Mouse (Mus musculus) liver, adult 2 months (tissue): ENCODE results near the gene Sub1. TPM values are rescaled to one million over a fixed set of nuclear protein-coding genes. Genes with fewer than 3 reads are reported as not detected.

Source experiments
- DNase-seq: peaks from one replicate; pipeline ENCODE4 v3.0.0-alpha.2; 2011; ENCODE audit warnings: low read depth, low spot score; ENCODE audit errors: extremely low read depth
- H3K27ac ChIP-seq: fragments of 200-500 bp; replicated peaks from 2 replicates; pipeline ENCODE4 v1.5.1; 2012; ENCODE audit warnings: low read depth, mild to moderate bottlenecking, control low read depth, inconsistent platforms, low read length; ENCODE audit not compliant: insufficient read depth
- H3K27me3 ChIP-seq: fragments of 200-500 bp; 2 replicates; pipeline ENCODE4 v1.6.1; 2012; ENCODE audit warnings: mild to moderate bottlenecking, moderate library complexity, low read length, inconsistent platforms; ENCODE audit not compliant: control insufficient read depth, insufficient read depth
- H3K36me3 ChIP-seq: fragments of 200-500 bp; 2 replicates; pipeline ENCODE4 v1.6.1; 2012; ENCODE audit warnings: low read length, inconsistent platforms; ENCODE audit not compliant: control insufficient read depth, insufficient read depth
- H3K4me1 ChIP-seq: fragments of 200-500 bp; 2 replicates; pipeline ENCODE4 v1.6.1; 2011; ENCODE audit warnings: low read length; ENCODE audit not compliant: control insufficient read depth, insufficient read depth
- H3K4me3 ChIP-seq: fragments of 200-500 bp; 2 replicates; pipeline ENCODE4 v1.5.1; 2011; ENCODE audit warnings: low read depth, mild to moderate bottlenecking, control low read depth, low read length, moderate library complexity; ENCODE audit not compliant: insufficient read depth
- H3K79me2 ChIP-seq: fragments of 200-500 bp; 2 replicates; pipeline ENCODE4 v1.6.1; 2012; ENCODE audit warnings: inconsistent platforms, mild to moderate bottlenecking, low read length, moderate library complexity; ENCODE audit not compliant: control insufficient read depth, insufficient read depth
- H3K9ac ChIP-seq: fragments of 200-500 bp; 2 replicates; pipeline ENCODE4 v1.6.1; 2012; ENCODE audit warnings: low read depth, mild to moderate bottlenecking, control low read depth, inconsistent platforms, low read length
- CTCF ChIP-seq: fragments of 200-500 bp; IDR thresholded peaks from 2 replicates; pipeline ENCODE4 v1.5.1; 2011; ENCODE audit warnings: low read depth, low read length, control low read depth
- POLR2A ChIP-seq: fragments of 200-500 bp; IDR thresholded peaks from 2 replicates; pipeline ENCODE4 v1.6.1; 2011; ENCODE audit warnings: low read length, control low read depth; ENCODE audit not compliant: insufficient read depth; ENCODE audit errors: extremely low read depth
- WGBS: fragments of 180-500 bp; shearing (Covaris S2); methylation state at CpG from one replicate; pipeline ENCODE4 v1.1.7; 2018; 5-methylcytosine and 5-hydroxymethylcytosine counted together
- polyA plus RNA-seq: library from polyadenylated mRNA; depleted of rRNA; stranded (reverse); fragments of >200 nt; gene quantifications from 2 replicates; pipeline ENCODE4 v1.2.3, GENCODE M21; 2012
- total RNA-seq: library from RNA; depleted of rRNA; stranded (reverse); fragments of >200 nt; gene quantifications from 2 replicates; pipeline ENCODE4 v1.2.3, GENCODE M21; 2014

Gene Sub1
- total and polyA plus RNA-seq, 2 experiments: 2.4 to 63.4 TPM

DNA sequence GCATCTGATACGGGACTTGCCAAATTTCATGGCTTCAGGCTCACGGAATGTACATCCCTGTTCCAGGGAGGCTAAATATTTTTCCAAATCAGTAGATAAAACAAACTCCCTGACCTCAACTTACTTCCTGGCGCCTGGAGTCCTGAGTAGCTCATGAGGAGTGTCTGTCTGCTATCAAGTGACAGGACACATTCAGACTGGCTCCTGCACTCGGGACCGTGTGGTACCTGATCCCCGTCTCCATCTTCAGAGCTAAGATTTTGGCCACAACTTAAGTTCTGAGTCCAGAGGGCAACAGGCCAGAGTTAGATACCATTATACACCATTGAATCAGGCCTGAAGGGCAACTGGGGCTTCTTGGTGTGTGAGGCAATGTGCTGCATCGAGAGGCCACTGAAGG lies 40.7 kb downstream of the Sub1 start:
- no peak for DNase-seq
- Histone ChIP-seq H3K9ac (no peak overlapping the region), H3K79me2 (no peaks in the 10 kb centered on the region), H3K4me1 (no peaks in the 10 kb centered on the region), H3K27me3 (no peaks in the 10 kb centered on the region), H3K27ac (no peak overlapping the region), H3K36me3 (no peaks in the 10 kb centered on the region), H3K4me3 (no peak overlapping the region)
- TF ChIP-seq POLR2A (no peak), CTCF (no peak)
- 84% methylated on average over 7 of the region's 7 CpGs for WGBS

DNA sequence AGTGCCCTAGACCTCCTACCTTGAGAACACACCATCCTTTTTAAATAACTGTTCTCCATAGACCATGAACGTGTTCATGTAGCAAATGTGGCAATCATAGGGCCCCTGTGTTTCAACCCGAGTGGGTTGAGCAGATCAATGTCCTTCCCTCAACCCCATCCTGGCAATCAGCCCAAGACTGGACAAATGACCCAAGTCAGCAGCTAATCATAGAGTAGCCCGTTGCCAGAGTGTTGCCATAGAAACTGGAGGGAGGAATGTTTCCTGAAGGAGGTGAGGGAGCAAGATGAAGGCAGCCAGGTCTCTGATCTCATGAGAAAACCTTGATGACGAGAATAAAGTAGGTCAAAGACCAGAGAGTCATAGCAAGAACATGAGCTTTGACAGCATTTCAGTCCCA lies 42.6 kb downstream of the Sub1 start:
- TF ChIP-seq CTCF: no peak
- no peak for TF ChIP-seq POLR2A
- Histone ChIP-seq H3K36me3 (no peaks in the 10 kb centered on the region), H3K9ac (no peak overlapping the region), H3K79me2 (no peaks in the 10 kb centered on the region), H3K27me3 (no peaks in the 10 kb centered on the region), H3K4me3 (no peak overlapping the region), H3K27ac (no peak overlapping the region), H3K4me1 (no peaks in the 10 kb centered on the region)
- no peak for DNase-seq
- WGBS: 35% methylated on average over 4 of the region's 4 CpGs

DNA sequence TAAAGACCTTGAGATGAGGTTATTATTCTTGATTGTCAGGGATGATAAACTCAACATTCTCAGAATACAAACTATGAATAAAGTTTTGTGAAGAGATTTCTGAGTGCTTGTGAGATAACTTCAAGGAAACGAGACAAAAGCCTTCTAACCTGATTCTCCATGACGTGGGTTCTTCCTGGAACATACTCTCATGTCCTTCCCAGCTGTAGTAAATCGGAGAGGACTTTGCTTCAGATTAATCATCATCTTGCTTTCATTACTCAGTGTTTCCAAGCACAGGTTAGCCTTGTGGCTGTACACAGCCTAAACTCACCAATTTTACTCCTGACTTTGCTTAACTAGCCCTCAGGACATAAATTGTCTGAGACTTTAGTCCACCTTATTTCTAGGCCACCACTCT lies 44.6 kb downstream of the Sub1 start:
- 70% methylated on average over 3 of the region's 3 CpGs for WGBS

DNA sequence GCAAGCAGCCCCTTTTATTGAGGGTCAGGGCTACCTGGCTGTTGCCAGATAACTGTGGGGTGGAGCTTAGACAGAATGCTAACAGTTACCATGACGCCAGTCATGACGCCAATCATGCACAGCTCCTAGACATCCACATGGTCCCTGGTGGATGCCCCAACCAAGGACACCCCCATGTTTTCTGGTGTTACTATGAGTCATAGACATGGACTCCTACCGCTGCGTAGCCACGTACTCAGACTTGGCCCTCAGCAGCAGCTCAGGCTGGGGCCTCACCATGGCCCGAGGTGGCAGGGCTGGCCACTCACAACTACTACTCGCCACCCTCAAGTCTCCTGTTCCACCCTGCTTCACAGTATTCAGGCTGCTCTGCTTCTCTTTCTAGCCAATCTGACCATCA lies 45.6 kb downstream of the Sub1 start:
- TF ChIP-seq POLR2A (no peak), CTCF (no peak)
- Histone ChIP-seq H3K27ac (no peak overlapping the region), H3K9ac (no peak overlapping the region), H3K27me3 (no peaks in the 10 kb centered on the region), H3K4me1 (no peaks in the 10 kb centered on the region), H3K4me3 (no peak overlapping the region), H3K79me2 (no peaks in the 10 kb centered on the region), H3K36me3 (no peaks in the 10 kb centered on the region)
- no peak for DNase-seq
- WGBS: 98% methylated on average over 7 of the region's 7 CpGs

More for the DNA sequence above, 44.6 kb downstream of the Sub1 start:
- no peaks in the 10 kb centered on the region for H3K36me3 ChIP-seq
- no peaks in the 10 kb centered on the region for H3K4me1 ChIP-seq
- no peak overlapping the region for H3K4me3 ChIP-seq
- no peak overlapping the region for H3K9ac ChIP-seq
- no peak for TF ChIP-seq CTCF
- TF ChIP-seq POLR2A: no peak
- H3K27ac ChIP-seq: no peak overlapping the region
- no peaks in the 10 kb centered on the region for H3K27me3 ChIP-seq
- H3K79me2 ChIP-seq: no peaks in the 10 kb centered on the region
- no peak for DNase-seq

DNA sequence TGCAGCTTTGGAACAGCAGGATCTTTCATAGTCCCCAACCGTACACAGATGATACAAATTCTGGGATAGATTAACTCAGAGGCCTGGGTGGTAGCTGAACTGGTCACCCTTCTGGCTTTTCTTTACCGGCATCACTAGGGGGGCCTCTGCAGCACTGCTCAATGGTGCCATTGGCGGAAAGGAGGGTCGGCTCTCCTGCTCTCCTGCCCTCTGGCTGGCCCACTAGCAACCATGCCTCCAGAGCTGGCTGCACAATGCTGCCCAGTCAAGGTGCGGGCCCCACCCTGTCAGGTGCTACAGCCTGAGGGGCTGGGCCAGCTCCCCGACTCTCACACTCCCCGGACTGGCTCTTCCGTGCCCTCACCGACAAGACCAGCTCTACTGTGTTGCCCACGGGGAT lies 46.6 kb downstream of the Sub1 start:
- no peaks in the 10 kb centered on the region for H3K36me3 ChIP-seq
- H3K79me2 ChIP-seq: no peaks in the 10 kb centered on the region
- no peak for DNase-seq
- no peaks in the 10 kb centered on the region for H3K4me1 ChIP-seq
- no peak overlapping the region for H3K4me3 ChIP-seq
- no peak overlapping the region for H3K9ac ChIP-seq
- 91% methylated on average over 10 of the region's 10 CpGs for WGBS
- TF ChIP-seq POLR2A (no peak), CTCF (no peak)
- H3K27ac ChIP-seq: no peak overlapping the region
- no peaks in the 10 kb centered on the region for H3K27me3 ChIP-seq

DNA sequence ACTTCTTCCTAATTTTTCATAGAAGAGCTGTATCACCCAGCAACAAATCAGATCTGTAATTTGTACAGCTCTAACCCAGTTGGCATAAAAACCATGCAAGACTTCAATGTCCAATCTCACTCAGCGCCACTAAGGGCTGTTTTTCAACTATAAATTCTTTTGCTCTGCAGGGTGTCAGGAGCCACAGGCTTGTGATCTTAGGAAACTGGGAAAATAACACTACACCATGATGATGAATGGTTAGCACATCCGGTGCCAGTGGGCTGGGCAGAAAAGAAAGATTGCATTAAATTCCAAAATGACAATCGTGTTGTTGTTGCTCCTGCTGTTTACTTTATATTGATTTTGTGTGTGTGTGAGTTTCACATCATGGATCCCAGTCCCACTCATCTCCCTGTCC lies 47.3 kb downstream of the Sub1 start:
- TF ChIP-seq POLR2A (no peak), CTCF (no peak)
- no peak overlapping the region for H3K4me3 ChIP-seq
- WGBS: 72% methylated on average over 3 of the region's 3 CpGs
- no peaks in the 10 kb centered on the region for H3K79me2 ChIP-seq
- H3K4me1 ChIP-seq: no peaks in the 10 kb centered on the region
- H3K27ac ChIP-seq: no peak overlapping the region
- DNase-seq: no peak
- no peaks in the 10 kb centered on the region for H3K36me3 ChIP-seq
- H3K27me3 ChIP-seq: no peaks in the 10 kb centered on the region
- H3K9ac ChIP-seq: no peak overlapping the region
